Mouse (Mus musculus) kidney, adult 2 months (tissue): ENCODE data around the gene Gne.

ENCODE experiments used
- CTCF ChIP-seq: fragments of 200-500 bp; conservative IDR thresholded peaks from 2 replicates; pipeline ENCODE4 v1.5.1; 2011; ENCODE audit warnings: low read depth, mild to moderate bottlenecking, control low read depth, low read length, moderate library complexity, mixed read lengths; ENCODE audit not compliant: insufficient read depth, insufficient read length
- POLR2A ChIP-seq: fragments of 200-500 bp; IDR thresholded peaks from one replicate; pipeline ENCODE4 v1.6.1; 2011; ENCODE audit warnings: low read depth, low read length, control low read depth

GRCm38 (mm10) chr4:44016071-44016470, 67.9 kb downstream of the Gne start:
- TF ChIP-seq POLR2A (no peak), CTCF (no peak)
